Mouse (Mus musculus) liver, postnatal 0 days (tissue): Measurements from ENCODE around the gene Anxa3. TPM values are rescaled to one million over a fixed set of nuclear protein-coding genes. Genes with fewer than 3 reads are reported as not detected.

Experiments used
- ATAC-seq: fragments of 200-750 bp; cut with Nextera tagmentation; 2 replicates; pipeline ENCODE4 v1.8.0; 2017; ENCODE audit warnings: mild to moderate bottlenecking, moderate library complexity
- DNase-seq: peaks from one replicate; pipeline ENCODE4 v3.0.0-alpha.2; 2016
- H3K27ac ChIP-seq: fragments of 300-500 bp; sonication (generic); 2 replicates; pipeline ENCODE4 v1.5.1; 2014; ENCODE audit warnings: antibody characterized with exemption, moderate library complexity, mild to moderate bottlenecking, low read depth
- H3K27me3 ChIP-seq: fragments of 300-500 bp; sonication (generic); 2 replicates; pipeline ENCODE4 v1.6.1; 2014; ENCODE audit warnings: low read length, control low read depth, mixed read lengths; ENCODE audit not compliant: insufficient read depth
- H3K36me3 ChIP-seq: fragments of 300-500 bp; sonication (generic); replicated peaks from 2 replicates; pipeline ENCODE4 v1.6.1; 2014; ENCODE audit warnings: mild to moderate bottlenecking, control low read depth, low read length, moderate library complexity, mixed read lengths; ENCODE audit not compliant: insufficient read depth
- H3K4me1 ChIP-seq: fragments of 300-500 bp; sonication (generic); 2 replicates; pipeline ENCODE4 v1.6.1; 2014; ENCODE audit warnings: antibody characterized with exemption, mild to moderate bottlenecking, control low read depth; ENCODE audit not compliant: insufficient read depth
- H3K4me2 ChIP-seq: fragments of 300-500 bp; sonication (generic); 2 replicates; pipeline ENCODE4 v1.6.1; 2014; ENCODE audit warnings: low read depth, mild to moderate bottlenecking, low read length, moderate library complexity, mixed read lengths
- H3K4me3 ChIP-seq: fragments of 300-500 bp; sonication (generic); 2 replicates; pipeline ENCODE4 v1.5.1; 2014; ENCODE audit warnings: low read depth, low read length
- H3K9ac ChIP-seq: fragments of 300-500 bp; sonication (generic); replicated peaks from 2 replicates; pipeline ENCODE4 v1.6.1; 2014; ENCODE audit warnings: mild to moderate bottlenecking, moderate library complexity
- H3K9me3 ChIP-seq: fragments of 300-500 bp; sonication (generic); 2 replicates; pipeline ENCODE4 v1.6.1; 2016; ENCODE audit warnings: mild to moderate bottlenecking, control low read depth, low read length, mixed read lengths
- CTCF ChIP-seq: sonication (generic); IDR thresholded peaks from 2 replicates; pipeline ENCODE4 v1.5.1; 2016; ENCODE audit warnings: antibody characterized with exemption, low read depth
- EP300 ChIP-seq: IDR thresholded peaks from 2 replicates; pipeline ENCODE4 v1.6.1; 2016; ENCODE audit warnings: antibody characterized with exemption, low read depth, mild to moderate bottlenecking
- WGBS: fragments of 180-500 bp; shearing (Covaris S2); extraction: QIAGEN DNeasy Blood & Tissue Kit; methylation state at CpG from one replicate; pipeline ENCODE4 v1.1.7; 2014; ENCODE audit not compliant: insufficient replicate concordance; 5-methylcytosine and 5-hydroxymethylcytosine counted together
- polyA plus RNA-seq: library from polyadenylated mRNA; unstranded; fragments of >200 nt; fragmentation: Nextera tagmentation; extraction: Ambion mirVana; gene quantifications from 2 replicates; pipeline ENCODE4 v1.2.1, GENCODE M21; 2015

The Anxa3 gene
- polyA plus RNA-seq = 21.8 and 22.0 TPM in 2 replicates

GRCm38 (mm10) chr5:96792936-96793718, at the start of gene Anxa3:
TSS of gene Anxa3 (plus strand) at chr5:96793339.
- H3K36me3 ChIP-seq = no peaks in the 10 kb centered on the region
- peak within 1 kb of the TSS; percentile 76 for H3K4me2 ChIP-seq
- DNase-seq (peak; percentile 51), ATAC-seq (peak; percentile 67)
- H3K27me3 ChIP-seq = no peaks in the 10 kb centered on the region
- peak within 1 kb of the TSS; percentile 51 for H3K4me3 ChIP-seq
- H3K9me3 ChIP-seq = no peaks in the 10 kb centered on the region
- 8% methylated on average over 25 of the region's 26 CpGs for WGBS
- TF ChIP-seq EP300 (no peak), CTCF (no peak)
- H3K27ac ChIP-seq = peak within 1 kb of the TSS; percentile 62
- no peaks in the 10 kb centered on the region; the same call in 1 of the 2 replicates for H3K4me1 ChIP-seq
- peak within 1 kb of the TSS; percentile 57 for H3K9ac ChIP-seq

- Histone ChIP-seq H3K4me1 (no peaks in the 10 kb centered on the region), H3K9me3 (no peaks in the 10 kb centered on the region), H3K4me2 (no peak overlapping the region), H3K36me3 (no peaks in the 10 kb centered on the region), H3K4me3 (no peak overlapping the region), H3K27me3 (no peaks in the 10 kb centered on the region), H3K9ac (no peak overlapping the region), H3K27ac (no peak overlapping the region)
- DNase-seq (no peak), ATAC-seq (no peak)
- WGBS = 67% methylated on average over 8 of the region's 8 CpGs
- TF ChIP-seq CTCF (no peak), EP300 (no peak)
Observed at GRCm38 (mm10) chr5:96747195-96747984, 45.7 kb upstream of the Anxa3 start.

DNA sequence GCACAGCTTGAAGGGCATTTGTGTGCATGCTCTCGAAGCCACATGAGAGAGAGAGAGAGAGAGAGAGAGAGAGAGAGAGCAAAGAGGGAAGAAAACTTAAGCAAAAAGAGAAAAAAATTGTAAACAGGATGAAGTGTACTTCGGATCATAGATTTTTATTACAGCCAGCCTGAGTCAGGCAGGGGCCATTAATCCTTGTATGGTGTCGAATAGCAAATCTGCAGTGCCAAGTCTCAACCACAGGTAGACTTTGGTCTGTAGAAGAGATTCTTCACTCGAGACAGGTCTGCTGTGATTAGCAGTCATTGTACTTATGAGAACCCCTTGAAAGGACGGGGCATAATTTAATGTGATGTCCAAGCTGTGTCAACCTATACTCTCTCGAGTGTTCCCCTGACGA, 35.5 kb upstream of the Anxa3 start:
- Histone ChIP-seq H3K4me1 (no peaks in the 10 kb centered on the region), H3K27ac (no peak overlapping the region), H3K4me2 (no peak overlapping the region), H3K9me3 (no peaks in the 10 kb centered on the region), H3K9ac (no peak overlapping the region), H3K27me3 (no peaks in the 10 kb centered on the region), H3K4me3 (no peak overlapping the region), H3K36me3 (no peaks in the 10 kb centered on the region)
- no peak for TF ChIP-seq CTCF
- ATAC-seq (no peak), DNase-seq (no peak)
- 72% methylated on average over 7 of the region's 7 CpGs for WGBS

- no peak overlapping the region for H3K4me3 ChIP-seq
- DNase-seq (no peak), ATAC-seq (no peak)
- H3K4me2 ChIP-seq = no peak overlapping the region
- no peak overlapping the region for H3K9ac ChIP-seq
- no peak overlapping the region for H3K27ac ChIP-seq
- no peaks in the 10 kb centered on the region for H3K9me3 ChIP-seq
- no peaks in the 10 kb centered on the region for H3K4me1 ChIP-seq
- TF ChIP-seq CTCF (no peak), EP300 (no peak)
- 28% methylated on average over 1 of the region's 1 CpGs for WGBS
- no peaks in the 10 kb centered on the region for H3K27me3 ChIP-seq
- H3K36me3 ChIP-seq = no peaks in the 10 kb centered on the region
Observed at GRCm38 (mm10) chr5:96762021-96762420, 31.1 kb upstream of the Anxa3 start.

GRCm38 (mm10) chr5:96768846-96769471, 24.2 kb upstream of the Anxa3 start:
- no peak overlapping the region for H3K4me2 ChIP-seq
- ATAC-seq (no peak), DNase-seq (peak; percentile 74)
- H3K27ac ChIP-seq = no peak overlapping the region
- no peaks in the 10 kb centered on the region for H3K9me3 ChIP-seq
- no peaks in the 10 kb centered on the region for H3K27me3 ChIP-seq
- TF ChIP-seq CTCF = peak; percentile 81
- TF ChIP-seq EP300 = no peak
- 66% methylated on average over 10 of the region's 10 CpGs for WGBS
- H3K9ac ChIP-seq = no peak overlapping the region
- H3K4me1 ChIP-seq = no peaks in the 10 kb centered on the region
- H3K36me3 ChIP-seq = no peaks in the 10 kb centered on the region
- H3K4me3 ChIP-seq = no peak overlapping the region
